Mouse (Mus musculus) G1E-ER4 (cell line): ENCODE measurements around the gene Dyrk4. TPM values are rescaled to one million over a fixed set of nuclear protein-coding genes. Genes with fewer than 3 reads are reported as not detected.

Experiments used
- GATA1 ChIP-seq: IDR thresholded peaks from one replicate; pipeline ENCODE4 v1.8.0; 2012; ENCODE audit warnings: low read length, inconsistent platforms
- polyA plus RNA-seq: library from polyadenylated mRNA; stranded (reverse); fragments of >175 nt; gene quantifications from 2 replicates; pipeline ENCODE4 v1.2.3, GENCODE M21; 2012

Dyrk4 gene
- not detected in 2 replicates for polyA plus RNA-seq

DNA sequence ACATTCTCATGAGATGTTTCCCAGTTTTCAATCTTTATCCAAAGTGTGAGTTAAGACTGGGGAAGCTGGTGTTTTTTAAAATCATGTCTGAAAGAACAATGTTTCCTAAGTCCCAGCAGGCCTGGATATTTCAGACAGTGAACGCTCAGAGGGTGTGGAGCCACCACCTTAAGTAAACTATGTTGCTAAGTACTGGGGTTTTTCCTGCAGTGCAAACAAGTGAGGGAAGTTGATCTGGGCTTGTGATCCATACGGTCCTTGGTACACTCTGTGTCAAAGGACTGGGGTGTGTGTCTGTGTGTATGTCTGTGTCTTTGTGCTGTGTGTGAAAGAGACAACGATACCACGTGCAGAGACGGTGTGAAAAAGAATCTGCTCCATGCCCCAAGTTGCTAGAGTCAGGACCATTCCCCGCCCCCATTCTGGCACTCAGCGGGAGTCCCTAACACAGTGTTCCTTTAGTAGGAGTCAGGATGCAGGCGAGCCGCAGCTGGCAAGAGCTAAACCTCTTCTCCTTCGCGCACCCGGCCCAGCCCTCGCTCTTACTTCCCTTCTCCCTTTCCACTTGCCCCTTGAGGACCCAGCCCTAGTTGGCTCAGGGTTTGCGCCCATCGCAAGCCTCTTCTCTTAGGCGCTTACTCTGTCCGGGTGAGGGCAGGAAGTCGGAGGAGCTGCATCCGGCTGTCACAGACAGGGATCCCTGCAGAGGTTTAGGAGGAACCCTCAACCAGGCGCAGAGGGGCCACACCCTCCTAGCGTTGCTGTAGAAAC, at the start of gene Dyrk4:
Dyrk4 (minus strand) TSS at position 729 of the 771 bp plus-strand sequence.
- TF ChIP-seq GATA1: no peak

DNA sequence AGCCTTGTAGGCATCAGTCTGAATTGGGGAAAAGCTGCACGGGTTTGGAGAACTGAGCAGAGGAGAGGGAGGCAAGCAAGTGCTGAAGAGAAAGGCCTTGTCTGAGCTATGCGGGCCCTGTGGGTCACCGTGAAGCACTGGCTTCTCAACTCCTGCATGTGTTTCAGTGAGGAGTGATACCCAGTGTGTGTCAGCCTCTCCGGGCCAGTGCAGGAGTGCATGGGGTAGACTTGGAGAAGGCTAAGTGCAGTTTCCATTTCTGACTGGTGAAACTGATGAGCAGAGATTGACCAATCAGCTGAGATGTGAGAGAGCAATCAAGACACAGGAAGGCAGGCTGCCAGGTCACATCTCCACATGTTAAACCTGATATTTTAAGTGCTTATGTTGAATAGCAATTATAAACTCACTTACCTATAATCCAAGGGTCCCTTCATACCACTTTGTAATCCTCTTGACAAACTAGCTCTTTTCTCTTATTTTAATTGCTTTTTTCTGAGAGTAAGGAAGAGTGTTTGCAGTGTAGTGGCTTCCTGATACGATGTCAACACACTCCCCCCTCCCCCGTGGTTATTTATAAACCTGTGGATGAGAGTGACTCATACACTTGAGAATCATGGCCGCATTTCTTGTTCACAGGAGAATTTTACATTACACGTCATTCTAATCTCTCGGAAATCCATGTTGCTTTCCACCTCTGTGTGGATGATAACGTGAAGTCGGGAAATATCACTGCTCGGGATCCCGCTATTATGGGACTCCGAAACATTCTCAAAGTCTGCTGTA, 44.8 kb upstream of the Dyrk4 start:
- no peak for TF ChIP-seq GATA1

DNA sequence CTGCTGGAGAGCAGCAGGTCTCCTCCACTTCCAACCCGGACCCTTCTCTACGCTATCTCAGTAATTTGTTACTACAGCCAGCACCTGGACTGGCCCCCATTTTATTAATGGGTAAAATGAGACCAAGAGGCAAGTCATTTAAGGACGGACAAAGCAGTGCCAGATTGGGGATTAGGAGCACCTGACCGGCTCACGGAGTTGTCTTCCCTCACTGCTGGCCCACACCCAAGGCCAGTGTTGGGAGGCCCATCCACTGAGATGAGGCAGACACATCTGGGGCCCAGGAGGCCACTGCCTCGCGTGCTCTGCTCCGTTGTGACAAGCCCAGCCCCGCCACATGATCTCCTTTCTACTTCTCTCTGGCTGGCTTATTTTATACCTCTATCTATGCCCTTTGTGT, 41.8 kb upstream of the Dyrk4 start:
- no peak for TF ChIP-seq GATA1

DNA sequence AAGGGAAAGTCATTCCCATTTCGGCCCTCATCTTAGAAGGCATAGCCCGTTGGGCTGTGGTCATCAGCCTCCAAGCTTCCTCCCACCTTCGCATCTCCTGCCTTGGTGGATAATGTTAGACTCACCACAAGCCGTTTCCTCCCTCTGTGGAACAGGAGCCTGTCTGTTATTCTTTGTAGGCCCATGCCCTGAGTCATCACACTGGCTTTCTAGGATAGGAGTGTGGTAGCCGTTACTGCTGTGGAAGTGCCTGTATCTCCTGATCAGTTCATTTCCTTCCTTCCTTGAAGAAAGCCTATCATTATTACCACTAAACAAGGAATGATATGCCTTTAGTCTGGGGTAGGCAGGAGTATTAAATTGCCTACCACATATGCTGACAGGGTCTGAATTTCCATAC, 41.1 kb upstream of the Dyrk4 start:
- no peak for TF ChIP-seq GATA1

DNA sequence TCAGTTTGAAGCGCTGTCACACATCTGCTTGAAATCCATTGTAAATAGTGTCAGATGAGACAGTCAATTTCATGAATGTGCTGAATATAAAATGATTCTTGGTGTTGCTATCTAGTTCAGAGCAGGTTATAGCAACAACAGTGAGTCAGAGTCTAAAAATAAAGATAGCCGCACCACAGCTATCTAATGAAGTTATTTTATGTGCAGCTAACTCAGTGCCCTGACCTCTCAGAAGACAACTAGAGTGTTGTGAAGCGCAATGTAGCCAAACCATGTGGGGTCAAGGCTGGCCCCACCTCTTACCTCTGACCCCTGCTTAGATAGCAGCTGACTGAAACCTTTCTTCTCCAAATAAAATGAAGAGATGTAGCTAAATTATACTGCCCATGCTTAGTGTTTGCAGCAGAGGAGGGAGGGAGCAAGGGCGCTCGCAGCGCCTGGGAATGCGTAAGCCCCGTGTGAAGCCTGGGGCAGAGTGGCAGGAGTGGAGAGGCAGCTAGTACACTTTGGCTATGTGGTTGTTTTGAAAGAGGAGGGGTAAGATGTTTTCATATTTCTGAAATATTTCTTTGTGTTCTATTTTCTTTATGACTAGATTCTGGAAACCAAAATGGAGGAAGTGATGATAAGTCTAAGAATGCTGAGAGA, 39.9 kb upstream of the Dyrk4 start:
- no peak for TF ChIP-seq GATA1

DNA sequence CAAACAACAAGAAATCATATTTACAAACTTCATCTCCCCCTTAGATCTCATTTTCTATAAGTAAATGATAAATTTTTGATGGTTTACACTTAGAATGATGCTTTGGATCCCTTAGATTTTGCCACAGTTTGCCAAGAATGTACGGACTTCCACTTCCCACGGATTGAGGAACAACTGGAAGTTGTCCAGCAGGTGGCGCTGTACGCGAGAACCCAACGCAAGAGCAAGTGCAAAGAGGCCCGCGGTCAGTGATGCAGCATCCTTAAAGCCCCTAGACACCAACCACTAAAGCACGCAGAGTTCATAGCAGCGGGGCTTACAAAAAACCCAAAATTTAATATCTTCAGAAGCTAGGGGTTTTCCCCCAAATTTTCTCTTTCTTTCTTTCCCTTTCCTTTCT, 34.1 kb upstream of the Dyrk4 start:
- no peak for TF ChIP-seq GATA1

DNA sequence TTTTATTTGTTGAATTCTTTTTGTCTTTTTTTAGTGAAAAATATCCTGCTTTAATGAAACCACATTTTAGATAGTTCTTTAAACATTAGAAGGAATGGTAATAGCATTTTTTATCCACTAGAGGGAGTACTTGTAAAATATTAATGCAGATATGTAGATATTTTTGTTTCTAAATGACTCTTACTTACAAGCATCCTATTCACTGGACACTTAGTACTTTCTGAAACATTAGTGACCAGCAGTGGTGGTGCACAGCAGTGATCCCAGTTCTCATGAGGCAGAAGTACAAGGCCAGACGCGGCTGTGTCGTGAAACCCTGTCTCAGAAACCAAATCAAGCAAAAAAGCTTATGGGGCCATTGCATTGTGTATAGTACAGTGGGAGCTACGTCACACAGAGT, 26.7 kb upstream of the Dyrk4 start:
- no peak for TF ChIP-seq GATA1

DNA sequence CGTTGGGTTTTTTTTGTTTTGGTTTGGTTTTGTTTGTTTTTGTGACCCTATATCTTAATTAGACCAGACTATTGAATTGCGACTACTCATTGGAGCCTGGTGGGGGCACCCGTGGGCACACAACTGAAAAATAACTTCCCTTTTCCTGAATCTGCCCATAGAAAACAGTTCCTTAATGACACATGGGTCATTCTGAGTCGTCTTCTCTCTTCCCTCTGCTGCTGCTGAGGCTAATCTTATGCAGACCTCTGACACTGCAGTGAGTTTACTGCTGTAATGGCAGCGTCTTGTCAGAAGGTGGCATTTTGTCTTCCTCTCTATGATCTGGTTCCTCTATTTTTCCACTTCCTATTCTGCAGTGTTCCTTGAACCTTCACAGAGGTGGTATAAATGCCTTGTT, 18.8 kb upstream of the Dyrk4 start:
- TF ChIP-seq GATA1: no peak

DNA sequence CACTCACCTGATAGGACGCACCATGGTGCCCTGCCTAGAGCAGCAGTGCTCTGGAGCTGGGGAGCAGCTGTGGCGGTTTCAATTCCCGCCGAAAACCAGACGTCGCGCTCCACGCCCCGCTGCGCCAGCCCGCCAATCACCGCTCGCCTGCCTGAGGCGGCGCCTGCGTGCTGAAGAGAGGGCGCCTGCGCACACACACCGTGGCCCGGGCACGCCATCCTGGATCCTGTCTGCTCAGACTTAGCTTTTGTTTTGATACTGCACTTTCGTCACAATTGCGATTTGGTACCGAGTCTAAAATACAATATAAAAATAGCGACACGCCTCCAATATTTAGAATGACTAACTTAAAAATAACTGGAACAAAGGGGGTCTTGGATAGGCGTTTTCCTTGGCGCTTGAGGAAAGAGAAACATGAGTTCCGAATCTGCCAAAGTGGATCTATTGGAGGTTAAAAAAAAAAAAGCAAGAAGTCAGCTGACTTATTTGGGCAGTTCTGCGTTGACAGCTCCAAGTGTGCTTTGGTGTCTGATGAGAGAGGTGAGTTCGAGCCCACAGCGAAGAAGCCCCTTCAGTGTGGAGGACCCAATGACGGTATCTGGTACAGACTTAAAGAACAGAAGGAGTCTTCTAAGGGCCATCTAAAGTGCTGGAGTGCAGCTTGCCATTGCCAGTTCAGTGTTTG, 18.0 kb upstream of the Dyrk4 start, which contains the start of the genes Rad51ap1 and D6Wsu163e:
Rad51ap1 (minus strand) TSS at position 101 of the 685 bp plus-strand sequence.
D6Wsu163e (plus strand) TSS at position 476 of the 685 bp plus-strand sequence.
- no peak for TF ChIP-seq GATA1

DNA sequence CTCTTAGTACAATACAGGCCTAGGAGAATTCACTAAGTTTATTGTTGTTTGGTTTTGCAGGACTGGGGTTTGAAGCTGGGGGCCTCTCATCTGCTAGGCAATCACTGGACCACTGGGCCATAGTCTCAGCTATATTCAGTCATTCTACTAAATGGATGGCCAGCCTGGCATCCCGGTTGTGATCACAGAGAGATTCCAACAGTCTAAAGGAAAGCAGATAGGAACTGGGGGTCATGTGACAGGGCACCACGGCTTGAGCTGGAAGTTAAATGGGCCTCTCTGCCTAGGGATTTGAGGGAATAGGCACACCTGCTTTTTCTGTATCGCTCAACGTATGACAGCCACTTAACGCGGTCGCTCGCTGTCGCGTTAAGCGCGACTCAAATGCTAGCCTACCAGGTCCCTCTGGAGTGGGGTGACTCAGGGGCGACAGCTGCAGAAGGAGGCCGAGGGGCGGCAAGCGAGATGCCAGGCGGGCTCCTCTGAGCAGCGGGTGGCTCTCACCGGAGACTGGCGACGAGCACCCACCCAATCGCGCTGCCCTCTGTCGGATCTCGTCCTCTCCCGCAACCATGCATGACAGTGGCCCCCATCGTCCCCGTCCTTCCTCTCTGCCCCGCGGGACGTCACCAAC, 17.3 kb upstream of the Dyrk4 start:
- no peak for TF ChIP-seq GATA1

DNA sequence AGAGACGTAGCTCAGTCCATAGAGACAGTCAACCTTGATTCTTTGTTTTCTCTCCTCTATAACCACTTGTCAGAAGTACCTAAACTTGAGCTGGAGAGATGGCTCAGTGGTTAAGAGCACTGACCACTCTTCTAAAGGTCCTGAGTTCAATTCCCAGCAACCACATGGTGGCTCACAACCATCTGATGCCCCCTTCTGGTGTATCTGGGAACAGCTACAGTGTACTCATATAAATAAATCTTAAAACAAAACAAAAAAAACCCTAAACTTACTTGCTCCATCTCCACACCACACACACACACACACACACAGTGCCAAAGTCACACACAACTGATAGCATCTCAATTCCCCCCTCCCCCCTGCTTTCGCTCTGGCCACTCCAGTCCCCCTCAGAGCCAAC, 16.4 kb upstream of the Dyrk4 start:
- TF ChIP-seq GATA1: no peak

DNA sequence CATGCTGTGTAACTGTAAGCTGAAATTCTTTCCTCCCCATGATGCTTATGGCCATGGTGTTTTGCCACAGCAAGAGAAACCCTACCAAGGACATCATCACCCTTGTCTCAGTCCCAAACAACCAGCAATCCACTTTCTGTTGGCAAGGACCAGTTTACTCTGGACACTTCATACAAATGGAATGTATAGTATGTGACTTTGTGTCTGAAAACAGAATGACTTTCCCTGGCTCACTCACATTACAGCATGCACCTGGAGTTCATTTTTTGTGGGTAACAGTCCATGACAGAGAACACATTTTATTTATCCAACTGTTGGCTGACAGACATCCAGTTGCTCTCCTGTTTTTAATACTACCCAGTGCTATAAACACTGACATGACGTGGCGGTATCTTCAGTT, 11.3 kb upstream of the Dyrk4 start:
- TF ChIP-seq GATA1: no peak

DNA sequence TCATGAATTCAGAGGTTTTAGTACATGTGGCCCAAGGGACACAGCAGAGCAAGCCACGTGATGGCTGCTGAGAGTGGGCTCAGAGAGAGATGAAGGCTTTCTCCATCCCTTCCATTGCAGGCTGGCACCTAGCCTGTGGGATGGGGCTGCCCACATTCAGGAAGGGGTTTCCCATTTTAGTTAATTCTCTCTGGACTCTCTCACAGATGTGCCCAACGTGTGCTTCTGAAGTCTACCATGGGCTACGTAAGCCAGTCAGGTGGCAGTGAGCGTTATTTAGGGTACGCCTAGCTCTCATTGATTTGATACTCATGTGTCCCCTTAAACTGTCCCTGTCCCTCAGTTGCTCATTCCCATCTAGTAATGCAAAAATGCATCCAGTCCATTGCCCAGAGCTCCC, 6.7 kb downstream of the Dyrk4 start:
- no peak for TF ChIP-seq GATA1

DNA sequence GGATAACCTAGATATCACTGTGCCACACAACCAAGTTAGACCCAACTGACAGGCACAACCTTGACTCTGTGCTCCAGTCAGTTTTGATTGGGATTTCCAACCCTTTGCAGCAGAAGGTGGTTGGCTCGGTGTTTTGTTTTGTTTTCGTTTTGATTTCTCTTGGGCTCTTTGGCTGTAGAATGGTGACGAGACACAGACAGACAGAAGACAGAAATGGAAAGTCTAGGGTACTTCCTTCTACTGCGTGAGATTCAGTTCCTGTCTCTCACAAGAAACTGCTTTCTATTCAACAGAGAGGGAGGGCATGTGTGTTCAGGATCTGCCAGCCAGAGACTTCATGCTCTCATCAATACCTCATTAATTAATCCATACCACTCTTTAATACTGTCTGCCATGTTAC, 10.9 kb downstream of the Dyrk4 start:
- TF ChIP-seq GATA1: no peak

DNA sequence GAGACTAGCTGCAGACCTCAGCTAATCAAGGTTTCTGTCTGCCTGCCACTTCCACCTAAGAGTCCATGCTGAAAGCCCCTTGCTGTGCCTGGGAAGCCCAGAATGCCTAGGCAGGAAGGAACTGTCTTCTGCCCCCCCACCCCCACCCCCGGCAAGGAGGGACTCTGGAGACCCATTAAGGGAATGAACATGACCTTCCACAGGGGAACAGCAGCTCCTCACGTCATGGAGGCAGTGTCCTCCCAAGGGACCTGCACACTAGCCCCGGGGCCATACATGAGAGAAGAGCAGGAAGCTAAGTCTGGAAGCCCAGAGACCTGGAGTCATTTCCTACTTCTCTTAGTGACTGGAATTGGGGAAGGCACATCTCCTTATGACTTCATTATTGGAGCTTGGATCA, 13.8 kb downstream of the Dyrk4 start:
- TF ChIP-seq GATA1: no peak
